Mouse (Mus musculus) cerebellum, adult 9-10 months (tissue): ENCODE measurements at regions not wholly inside any gene's neighbourhood (a gene's known extent, or its start where the extent isn't known, plus 50 kb on each side); places are given as distances from the start of the nearest gene placed in this dataset.
"Not testable (repeated sequence)": the region's sequence is repeated elsewhere in the genome, so short reads cannot be mapped to it uniquely, and the experiment has no call there.

ENCODE experiments used
- DNase-seq: peaks from one replicate; pipeline ENCODE4 v3.0.0; 2022

DNA sequence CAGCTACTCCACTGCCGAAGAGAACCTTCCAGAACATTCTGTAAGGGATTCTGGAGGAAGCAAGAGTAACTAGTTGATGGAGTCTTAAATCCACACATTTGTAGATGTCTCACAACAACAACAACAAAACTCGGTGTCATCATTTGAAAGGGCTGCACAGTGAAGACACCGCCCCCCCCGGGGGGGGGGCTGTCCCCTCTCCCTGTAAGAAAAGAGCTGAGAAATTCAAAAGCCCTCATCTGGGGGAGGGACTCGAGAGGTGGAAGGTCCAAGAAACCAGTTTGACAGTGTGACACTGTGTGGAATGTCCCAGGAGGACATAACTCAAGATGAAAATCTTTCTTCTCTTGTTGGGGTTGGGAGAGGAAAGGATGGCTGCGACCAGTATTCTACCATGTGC is 87.7 kb downstream of the Fam43a start:
- DNase-seq, result no peak

DNA sequence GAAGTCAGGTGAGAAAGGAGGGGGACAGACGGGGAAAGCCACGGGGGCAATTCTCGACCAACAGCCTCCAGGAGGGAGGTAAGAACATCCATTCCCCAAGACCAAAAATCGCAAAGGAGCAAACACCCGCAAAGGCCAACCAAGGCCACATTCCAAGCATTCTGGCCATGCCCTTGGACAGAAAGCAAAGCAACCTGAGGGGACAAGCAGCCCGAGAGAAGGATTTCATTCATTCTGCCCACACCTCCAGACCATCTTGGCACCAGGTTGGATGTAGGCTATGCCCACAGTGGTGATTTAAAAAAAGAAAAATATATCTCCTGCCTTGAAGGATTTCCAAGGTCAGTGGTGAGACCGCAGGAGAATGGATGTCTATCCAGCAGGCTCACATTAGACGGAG is 88.2 kb downstream of the Fam43a start:
- DNase-seq, result no peak

DNA sequence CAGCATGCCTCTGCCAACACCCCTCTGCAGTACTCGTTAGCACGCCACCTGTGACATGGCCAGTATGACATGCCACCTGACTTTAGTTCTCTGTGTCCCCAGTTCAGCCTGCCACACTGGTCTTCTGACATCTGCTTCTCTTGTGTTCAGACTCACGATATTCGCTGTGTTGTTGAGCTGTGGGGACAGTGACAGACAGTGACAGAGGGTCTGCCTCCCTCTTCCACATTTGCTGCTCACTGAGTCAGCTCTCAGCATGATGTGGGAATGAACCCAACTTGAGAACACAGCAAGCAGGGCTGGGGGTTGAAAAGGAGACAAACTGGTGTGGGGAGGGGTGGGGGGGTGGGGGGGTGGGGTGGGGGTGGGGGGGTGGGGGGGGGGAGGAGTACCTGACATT is 91.0 kb downstream of the Fam43a start:
- no peak for DNase-seq

DNA sequence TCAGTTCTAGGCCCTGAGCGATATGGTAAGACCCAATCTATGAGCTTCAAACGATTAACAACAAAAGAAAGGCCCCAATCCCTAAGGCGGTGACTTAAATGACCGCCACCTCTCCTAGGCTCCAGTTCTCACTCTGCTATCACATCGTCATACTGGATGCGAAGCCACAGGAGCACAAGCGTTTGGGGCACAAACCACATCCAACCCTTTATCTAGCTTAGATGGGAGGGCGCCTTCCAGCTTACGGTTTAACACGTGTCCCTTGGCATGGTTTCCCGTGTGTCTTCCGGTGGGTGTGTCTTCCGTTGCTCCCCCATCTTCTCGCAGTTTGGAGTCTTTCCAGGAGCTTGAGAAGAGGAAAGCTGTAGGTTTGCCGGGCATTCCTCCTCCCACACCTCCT is 92.4 kb downstream of the Fam43a start:
- no peak for DNase-seq

DNA sequence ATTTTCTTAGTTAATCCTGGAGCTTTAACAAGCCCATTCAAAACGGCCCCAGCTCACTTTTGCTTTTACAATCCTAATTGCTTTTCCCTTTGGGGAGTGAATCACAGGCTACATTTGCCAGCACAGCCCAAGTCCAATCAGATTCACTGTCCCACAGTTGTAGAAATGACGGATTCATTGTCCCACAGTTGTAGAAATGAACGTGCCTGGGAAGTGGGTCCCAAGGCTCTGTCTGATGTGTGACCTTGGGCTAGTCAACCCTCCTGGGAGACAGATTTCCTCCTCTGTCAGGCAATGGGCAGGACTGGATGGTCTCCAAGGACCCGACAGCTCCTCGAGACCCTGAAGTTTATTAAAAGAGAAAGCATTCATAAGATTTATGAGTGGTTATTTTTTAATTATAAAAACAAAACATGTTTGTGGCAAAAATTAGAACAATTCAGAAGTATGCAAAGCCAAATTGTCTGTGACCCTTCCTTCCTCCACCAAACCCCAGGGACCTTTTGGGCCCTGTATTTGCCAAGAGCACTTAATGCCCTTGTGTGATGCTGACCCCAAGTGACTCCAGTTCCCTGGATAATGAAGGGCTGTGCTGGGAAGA is 93.1 kb downstream of the Fam43a start:
- no peak for DNase-seq

DNA sequence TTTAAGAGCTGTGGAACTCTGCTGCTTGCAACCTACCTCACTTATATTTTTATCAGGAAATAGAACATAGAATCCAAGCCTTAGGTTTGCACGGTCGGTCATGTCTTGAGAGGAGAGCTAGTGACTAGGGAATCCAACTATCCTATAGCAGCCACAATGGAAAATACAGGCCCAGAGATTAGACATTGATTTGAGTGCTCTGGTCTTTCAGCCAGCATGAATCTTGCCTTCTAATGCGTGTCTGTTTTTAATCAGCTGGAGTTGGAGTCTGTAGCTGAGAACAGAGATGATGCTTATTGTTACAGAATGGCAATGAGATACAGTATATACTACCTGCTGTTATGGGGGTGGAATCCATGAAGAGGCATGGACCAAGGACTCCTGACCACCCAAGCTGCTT is 93.7 kb downstream of the Fam43a start:
- DNase-seq, result no peak

DNA sequence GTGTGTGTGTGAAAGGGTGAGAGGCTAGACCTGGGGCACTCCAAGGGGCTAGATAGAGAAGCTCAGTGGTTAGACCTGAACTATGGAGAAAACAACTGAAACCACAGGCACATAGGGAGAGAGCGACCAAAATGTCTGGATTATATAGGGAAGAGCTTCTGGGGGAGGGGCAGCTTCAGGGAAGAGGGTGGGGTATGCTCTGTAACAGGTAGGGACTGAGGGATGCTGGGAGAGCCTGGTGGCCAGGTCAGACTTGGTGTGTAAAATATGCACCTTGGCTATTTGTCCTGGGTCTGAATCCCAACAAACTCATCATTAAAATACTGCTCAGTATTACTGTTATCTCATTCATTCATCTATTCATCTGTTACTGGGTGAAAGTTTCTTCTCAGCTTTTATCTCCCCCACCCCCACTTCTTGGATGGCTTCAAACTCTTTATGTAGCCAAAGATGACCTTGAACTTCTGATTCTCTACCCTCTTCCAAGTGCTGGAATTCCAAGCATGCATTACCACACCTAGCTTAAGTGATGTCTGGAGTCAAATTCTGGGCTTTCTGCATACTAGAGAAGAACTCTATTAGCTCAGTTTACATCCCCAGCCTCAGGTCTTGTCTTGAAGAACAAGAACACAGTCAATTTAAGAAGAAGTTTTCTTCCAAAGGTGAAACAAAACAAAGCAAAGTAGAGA is 94.5 kb downstream of the Fam43a start:
- DNase-seq, result no peak

DNA sequence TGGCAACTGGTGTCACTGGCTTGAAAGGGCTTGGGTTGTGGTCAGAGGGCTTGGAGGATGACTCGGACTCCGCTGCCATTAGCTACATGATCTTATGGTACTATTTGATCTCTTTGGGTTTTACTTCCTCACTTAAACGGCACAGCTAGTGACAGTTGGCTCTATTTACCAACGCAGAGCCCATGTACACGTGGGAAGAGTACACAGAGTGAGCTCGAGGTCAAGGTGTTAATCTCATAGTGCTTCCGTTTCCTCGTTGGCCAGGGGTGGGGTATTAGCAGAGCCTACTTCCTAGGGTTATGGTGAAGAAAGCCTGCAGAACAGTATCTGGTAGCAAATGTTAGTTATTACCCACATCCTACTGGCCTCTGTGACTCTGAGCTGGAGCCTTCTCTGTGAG is 96.2 kb downstream of the Fam43a start:
- no peak for DNase-seq

DNA sequence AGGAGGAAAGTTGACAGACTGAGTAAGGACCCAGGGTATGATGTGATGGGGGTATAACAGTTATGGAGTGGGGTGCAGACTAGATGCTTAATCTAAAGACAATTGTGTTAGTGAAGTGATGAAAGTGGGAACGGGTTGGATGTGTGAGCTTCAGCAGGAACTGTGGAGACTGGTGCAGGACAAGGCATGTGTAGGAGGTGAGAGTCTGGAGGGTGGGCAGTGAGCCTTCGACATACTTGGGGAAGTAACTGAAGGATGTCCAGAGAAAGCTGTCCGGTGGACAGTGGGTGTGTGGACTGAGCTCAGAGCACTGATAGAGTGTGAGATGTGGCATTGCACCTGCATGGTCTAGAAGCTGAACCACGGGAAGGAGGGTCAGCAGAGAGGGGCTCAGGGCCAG is 97.7 kb downstream of the Fam43a start:
- no peak for DNase-seq

DNA sequence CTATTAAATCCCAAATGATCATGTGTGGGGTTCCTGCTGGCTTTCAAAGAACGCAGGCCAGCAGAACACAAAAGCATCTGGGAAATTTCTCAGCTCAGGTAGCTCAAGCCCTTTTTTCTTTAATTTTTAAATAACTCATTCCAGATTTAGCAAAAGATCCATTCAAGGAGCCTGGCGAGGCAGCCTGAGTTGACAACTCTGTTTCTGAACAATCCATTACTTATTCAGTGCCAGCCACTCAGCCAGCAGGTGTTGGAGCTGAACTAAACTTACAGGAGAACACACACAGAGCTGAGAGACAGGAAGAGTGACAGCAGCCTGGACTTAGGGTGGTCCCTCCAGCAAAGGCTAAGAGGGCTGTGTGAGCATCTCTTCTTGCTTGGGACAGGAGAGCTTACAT is 98.3 kb downstream of the Fam43a start:
- DNase-seq, result no peak

DNA sequence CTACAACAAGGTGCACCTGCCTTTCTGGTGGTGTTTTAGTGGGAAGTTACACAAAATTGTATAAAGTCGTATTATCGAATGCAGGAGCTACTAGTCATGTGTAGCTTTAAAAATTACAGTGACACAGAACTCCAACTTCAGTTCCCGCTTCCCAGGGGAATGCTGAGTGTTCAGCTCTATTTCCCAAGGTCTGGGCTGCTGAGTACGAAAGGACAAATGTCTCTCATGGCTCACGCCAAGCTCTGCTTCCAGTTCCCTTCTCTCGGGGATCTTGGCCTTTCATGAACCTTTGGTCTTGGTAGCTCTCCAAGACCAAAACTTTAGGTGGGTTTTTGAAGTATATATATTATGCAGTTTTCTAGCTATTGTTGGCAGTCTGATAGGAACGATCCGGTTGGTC is 104.3 kb downstream of the Fam43a start:
- DNase-seq, result no peak

DNA sequence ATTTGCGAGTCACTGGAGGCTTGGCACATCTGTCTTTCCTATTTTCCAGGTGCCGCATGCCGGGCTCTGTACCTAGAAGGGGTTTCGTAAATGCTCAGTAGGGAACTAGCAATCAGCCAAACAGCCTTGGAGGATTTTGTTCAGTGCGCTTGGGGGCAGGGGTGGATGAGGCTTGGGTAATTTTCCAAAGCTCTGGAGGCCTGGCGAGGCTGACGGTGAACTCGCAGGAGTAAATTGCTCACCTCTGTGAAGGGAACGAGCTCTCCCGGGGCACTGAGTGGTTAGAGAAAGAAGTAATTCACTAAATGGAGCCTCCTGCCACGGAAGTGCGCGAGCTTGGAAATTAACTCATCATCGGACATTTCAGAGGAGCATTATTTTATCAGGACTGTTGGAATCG is 110.0 kb downstream of the Fam43a start:
- no peak for DNase-seq

DNA sequence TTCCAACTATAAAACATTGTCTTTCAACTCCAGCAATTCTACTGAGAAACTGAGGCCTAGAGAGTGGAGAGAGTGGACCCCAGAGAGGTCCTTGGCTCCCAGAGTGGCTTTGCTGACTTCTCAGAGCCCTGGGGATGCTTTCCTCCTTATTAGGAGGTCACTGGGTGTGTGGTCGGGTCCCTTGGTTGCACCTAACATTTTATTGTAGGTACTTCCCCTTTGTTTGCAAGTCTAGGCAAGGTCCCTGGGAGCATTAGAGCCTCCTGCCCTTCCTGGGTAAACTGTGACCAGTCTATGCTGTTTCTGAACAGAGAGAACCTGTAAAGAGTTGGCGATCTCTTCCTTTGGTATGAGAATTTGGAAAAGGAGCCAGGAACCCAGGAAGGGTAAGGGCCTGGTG is 110.5 kb downstream of the Fam43a start:
- no peak for DNase-seq

DNA sequence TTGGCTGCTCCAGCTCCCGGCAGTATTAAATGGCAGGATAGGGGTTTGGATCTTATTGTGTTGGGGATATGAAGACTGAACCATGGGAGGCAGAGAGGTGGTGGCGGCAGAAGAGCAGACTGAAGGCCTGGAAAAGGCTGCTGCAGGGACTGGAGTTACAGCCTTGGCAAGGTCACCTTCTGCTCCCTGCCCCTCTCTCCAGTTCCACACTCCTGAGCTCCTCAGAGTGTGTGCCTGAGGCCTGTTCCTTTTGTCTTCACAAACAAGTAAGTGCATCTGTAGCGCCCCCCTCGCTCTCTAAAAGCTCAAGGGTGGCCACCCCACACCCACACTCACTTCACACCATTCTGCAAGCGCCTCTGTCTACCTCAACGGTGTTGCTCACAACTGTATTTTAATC is 113.0 kb downstream of the Fam43a start:
- no peak for DNase-seq

DNA sequence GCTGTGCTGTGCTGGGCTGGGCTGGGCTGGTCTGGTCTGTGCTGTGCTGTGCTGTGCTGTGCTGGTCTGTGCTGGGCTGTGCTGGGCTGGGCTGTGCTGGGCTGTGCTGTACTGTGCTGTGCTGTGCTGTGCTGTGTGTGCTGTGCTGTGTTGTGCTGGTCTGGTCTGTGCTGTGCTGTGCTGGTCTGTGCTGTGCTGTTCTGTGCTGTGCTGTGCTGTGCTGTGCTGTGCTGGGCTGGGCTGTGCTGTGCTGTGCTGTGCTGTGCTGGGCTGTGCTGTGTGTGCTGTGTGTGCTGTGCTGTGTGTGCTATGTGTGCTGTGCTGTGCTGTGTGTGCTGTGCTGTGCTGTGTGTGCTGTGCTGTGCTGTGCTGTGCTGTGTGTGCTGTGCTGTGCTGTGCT is 118.1 kb downstream of the Fam43a start:
- not testable (repeated sequence) for DNase-seq

DNA sequence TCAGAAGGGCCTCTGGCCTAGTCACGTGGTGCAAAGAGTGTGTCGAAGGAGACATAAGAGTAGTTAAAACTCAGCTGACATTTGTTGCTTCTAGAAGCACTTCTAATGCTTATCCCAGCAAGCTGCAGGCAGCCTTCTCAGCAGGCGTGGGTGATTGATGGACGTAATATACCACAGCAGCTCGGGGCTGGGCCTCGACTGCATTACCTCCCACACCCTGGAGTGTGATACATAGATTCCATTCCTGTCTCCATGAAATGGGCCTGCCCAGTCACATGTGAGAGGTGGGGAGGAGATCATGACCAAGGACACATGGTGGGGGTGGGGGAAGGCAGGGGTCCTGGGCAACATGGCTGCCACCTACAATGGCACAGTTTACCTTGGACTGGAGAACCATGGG is 121.3 kb downstream of the Fam43a start:
- DNase-seq, result no peak

DNA sequence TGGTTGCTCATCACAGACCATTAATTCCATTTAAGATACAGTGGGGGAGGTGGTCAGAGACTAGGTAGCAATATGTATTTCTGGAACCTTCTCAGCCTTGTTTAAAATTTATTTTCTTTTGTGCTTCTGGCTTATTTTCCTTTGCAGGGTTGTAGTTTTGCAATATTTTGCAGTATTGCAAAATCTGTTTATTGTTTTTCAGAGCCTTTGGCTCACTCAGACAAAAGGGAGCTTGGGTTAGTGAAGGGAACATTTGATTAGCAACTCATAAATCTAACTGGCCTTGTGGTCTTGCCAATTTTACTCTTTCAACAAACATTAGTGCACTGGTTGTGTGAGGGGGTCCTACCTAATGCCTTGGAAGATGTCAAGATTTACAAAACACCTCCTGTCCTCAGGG is 121.7 kb downstream of the Fam43a start:
- no peak for DNase-seq

DNA sequence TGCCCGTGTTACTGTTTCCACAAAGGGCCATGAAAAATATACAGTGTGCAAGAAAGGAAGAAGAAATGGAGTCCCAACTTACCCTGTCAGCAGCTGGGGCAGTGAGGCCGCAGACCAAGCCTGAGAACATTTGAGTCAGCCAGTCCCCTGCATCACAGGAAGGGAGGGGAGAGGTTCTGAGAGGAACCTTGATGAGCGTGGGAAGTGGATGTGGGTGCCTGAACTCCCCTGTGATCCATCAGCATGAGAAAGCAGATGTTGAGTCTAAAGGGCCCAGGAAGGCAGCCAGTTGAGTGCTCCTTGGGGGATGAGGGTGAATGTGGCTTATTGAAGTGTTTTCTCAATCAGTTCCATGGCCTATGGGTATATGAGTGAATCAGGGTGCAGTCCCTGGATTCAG is 122.8 kb downstream of the Fam43a start:
- no peak for DNase-seq

DNA sequence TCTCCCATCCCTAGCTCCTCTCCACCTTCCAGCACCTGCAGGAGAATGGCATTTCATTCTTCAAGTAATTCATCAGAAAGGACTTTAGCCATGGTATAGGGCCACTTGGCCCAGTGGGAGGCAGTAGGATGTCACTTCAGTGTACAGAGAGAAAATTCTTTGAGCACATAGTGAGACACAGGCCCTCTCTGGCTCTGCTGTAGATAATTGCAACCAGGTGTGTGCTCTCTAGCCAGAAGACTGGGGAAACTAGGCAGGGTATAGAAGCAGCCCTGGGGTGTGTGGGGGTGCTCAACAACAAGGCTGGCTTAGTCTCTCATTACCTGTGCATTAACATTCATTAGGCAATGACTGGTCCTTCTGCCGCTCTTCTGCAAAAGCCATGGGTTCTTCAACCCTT is 125.1 kb downstream of the Fam43a start:
- no peak for DNase-seq

DNA sequence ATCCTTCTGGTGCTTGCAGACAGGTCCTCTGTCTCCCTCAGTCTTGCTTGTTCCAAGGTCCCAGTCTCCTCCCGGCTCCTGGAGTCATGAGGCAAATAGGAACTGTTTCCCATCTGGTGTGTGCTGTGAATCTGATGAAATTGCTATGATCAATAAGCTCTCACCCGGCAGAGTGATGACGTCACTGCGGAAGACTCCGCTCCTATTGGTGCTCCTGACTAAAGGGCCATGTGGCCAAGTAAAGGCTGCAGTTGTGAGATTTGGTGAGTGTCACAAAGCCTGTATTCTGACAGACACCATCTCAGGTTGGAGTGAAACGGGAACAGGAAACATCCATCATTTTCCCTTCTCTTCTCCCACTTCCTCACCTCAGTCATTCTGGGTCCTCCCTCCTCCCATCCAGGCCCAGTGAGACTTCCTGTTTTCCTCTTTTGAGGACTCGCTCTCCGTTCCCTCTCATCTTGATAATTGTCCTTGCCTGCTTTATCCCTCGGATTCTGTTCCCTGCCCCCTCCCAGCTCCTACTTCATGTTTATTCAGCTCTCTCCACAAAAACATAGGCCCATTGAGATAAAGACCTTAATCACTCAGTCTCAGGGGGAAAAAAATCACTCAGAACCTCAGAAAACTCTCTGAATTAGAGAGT is 133.4 kb downstream of the Fam43a start:
- DNase-seq, result no peak

DNA sequence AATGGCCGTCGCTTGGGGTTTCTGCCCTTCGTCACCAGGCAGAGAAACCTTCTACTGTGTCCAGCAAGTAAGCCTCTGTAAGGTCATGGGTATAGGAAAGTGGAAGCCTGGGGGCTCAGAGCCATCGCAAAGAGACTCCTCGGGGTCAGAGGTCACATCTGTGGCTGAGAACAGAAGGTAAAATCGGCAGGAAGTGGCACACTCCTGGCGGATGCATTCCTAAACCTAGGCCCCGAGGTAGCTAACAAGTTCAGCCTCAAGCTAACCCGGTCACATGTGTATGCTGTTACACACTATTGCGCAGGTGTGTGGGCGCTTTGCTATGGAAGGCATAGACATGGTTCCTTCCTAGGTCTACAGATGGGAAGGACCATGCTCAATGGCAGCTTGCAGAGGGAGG is 134.0 kb downstream of the Fam43a start:
- DNase-seq, result no peak

DNA sequence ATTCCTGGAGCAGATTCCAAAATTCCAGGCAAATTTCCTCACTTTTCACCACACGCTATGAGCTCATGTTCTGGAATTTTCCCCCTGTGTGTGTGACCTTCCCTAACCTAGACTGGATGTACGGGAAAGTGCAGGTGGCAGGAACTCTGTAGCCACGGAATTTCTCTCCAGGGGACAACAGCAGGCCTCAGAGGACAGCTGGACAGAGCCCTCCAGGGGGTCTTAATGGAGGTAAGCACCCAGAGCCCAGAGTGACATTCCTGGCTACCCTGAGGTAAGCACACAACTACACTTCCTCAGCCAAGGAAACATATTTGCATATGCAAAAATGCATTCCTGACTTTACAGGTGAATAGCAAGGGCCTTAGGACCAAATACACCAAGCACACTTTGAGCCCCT is 135.8 kb downstream of the Fam43a start:
- no peak for DNase-seq

DNA sequence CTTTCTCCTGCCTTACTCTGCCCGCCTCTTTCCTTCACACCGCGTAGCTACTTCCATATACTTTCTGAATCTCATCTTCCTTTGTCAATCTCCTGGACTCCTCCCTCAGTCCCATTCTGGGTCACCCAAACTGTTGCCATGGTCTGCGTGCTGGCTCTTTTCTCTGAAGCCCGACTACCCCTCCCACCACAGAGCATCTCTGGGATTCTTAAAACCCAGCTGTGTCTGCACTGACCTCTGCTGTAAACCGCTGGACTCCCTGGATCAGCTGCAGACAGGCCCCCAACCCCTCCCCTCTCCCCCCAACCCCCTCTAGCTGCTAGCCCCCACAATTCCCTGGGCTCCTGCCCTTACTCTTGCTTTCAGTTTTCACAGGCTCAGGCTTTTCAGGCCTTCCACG is 136.4 kb downstream of the Fam43a start:
- DNase-seq, result no peak

DNA sequence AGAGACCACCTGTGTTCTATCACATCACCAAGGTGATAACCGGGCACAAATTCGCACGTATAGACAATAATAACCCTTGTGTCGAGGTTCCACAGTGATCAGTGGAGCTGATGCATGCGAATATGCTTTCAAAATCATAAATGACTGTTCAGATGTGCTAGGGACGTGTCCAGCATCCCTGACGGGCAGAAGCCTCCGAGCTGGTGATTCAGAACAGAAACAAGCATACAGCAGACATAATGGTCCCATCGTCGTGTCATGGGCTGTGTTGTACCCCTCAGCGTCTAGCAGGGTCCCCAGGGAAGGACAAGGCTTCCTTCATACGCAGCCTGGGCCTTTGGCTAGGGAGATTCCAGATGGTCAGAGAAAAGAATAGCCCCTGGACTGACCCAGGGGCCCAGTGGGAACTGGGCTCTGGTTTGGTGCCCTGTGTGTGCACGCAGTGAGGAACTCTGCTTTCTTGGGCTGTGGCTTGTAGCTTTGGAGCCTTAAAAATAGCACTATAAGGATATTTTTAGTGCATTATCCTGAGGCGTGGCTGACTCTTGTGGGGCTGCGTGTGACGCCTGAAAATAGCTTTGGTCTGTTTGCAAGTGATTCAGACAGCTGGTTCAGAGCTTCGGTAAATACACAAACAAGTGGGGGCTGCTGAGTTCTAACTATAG is 137.3 kb downstream of the Fam43a start:
- DNase-seq, result no peak
